Mouse (Mus musculus) forebrain, embryonic 15.5 days (tissue): ENCODE data around the gene Eps15. TPM values are rescaled to one million over a fixed set of nuclear protein-coding genes. Genes with fewer than 3 reads are reported as not detected.

Source experiments
- ATAC-seq: fragments of 200-750 bp; cut with Nextera tagmentation; replicated peaks from 2 replicates; pipeline ENCODE4 v1.8.0; 2017; ENCODE audit warnings: mild to moderate bottlenecking, moderate TSS enrichment, moderate library complexity
- H3K27ac ChIP-seq: fragments of 300-500 bp; sonication (generic); replicated peaks from 2 replicates; pipeline ENCODE4 v1.5.1; 2015; ENCODE audit warnings: mild to moderate bottlenecking, inconsistent platforms
- H3K27me3 ChIP-seq: fragments of 300-500 bp; sonication (generic); 2 replicates; pipeline ENCODE4 v1.6.1; 2015; ENCODE audit warnings: inconsistent platforms
- H3K36me3 ChIP-seq: fragments of 300-500 bp; sonication (generic); 2 replicates; pipeline ENCODE4 v1.6.1; 2015; ENCODE audit warnings: mild to moderate bottlenecking, inconsistent platforms
- H3K4me1 ChIP-seq: fragments of 300-500 bp; sonication (generic); 2 replicates; pipeline ENCODE4 v1.6.1; 2015; ENCODE audit warnings: inconsistent platforms
- H3K4me2 ChIP-seq: fragments of 300-500 bp; sonication (generic); replicated peaks from 2 replicates; pipeline ENCODE4 v1.6.1; 2015; ENCODE audit warnings: mild to moderate bottlenecking, inconsistent platforms
- H3K4me3 ChIP-seq: fragments of 300-500 bp; sonication (generic); 2 replicates; pipeline ENCODE4 v1.5.1; 2015; ENCODE audit warnings: mild to moderate bottlenecking, inconsistent platforms
- H3K9ac ChIP-seq: fragments of 300-500 bp; sonication (generic); replicated peaks from 2 replicates; pipeline ENCODE4 v1.6.1; 2015; ENCODE audit warnings: mild to moderate bottlenecking, inconsistent platforms
- H3K9me3 ChIP-seq: fragments of 300-500 bp; sonication (generic); 2 replicates; pipeline ENCODE4 v1.6.1; 2016; ENCODE audit warnings: inconsistent platforms
- WGBS: fragments of 180-500 bp; shearing (Covaris S2); methylation state at CpG from one replicate; pipeline ENCODE4 v1.1.7; 2015; ENCODE audit warnings: mixed read lengths; 5-methylcytosine and 5-hydroxymethylcytosine counted together
- polyA plus RNA-seq: library from polyadenylated mRNA; unstranded; fragments of >200 nt; fragmentation: Nextera tagmentation; extraction: Ambion mirVana; gene quantifications from 2 replicates; pipeline ENCODE4 v1.2.1, GENCODE M21; 2015

Gene Eps15
- polyA plus RNA-seq, 1 experiment from 2014 or later, result 39.6 TPM

GRCm38 (mm10) chr4:109407176-109407520 lies 127.1 kb downstream of the Eps15 start:
- no peaks in the 10 kb centered on the region for H3K9me3 ChIP-seq
- no peak overlapping the region for H3K27ac ChIP-seq
- ATAC-seq, result peak; percentile 59
- WGBS, result 4% methylated on average over 22 of the region's 24 CpGs
- peak overlapping the region; percentile 68 for H3K9ac ChIP-seq
- no peaks in the 10 kb centered on the region for H3K36me3 ChIP-seq
- peak overlapping the region; percentile 99 for H3K4me2 ChIP-seq
- H3K4me3 ChIP-seq, result peak overlapping the region; percentile 70
- no peaks in the 10 kb centered on the region for H3K27me3 ChIP-seq
- peaks cover 12% of the 10 kb centered on the region for H3K4me1 ChIP-seq

GRCm38 (mm10) chr4:109407701-109408485 lies 127.8 kb downstream of the Eps15 start:
- ATAC-seq, result no peak
- Histone ChIP-seq H3K4me3 (no peak overlapping the region), H3K4me1 (peaks cover 12% of the 10 kb centered on the region), H3K9ac (no peak overlapping the region), H3K27me3 (no peaks in the 10 kb centered on the region), H3K9me3 (no peaks in the 10 kb centered on the region), H3K4me2 (peak overlapping the region; percentile 99; the same call in 1 of the 2 replicates), H3K36me3 (no peaks in the 10 kb centered on the region), H3K27ac (no peak overlapping the region)
- WGBS, result 80% methylated on average over 9 of the region's 9 CpGs

DNA sequence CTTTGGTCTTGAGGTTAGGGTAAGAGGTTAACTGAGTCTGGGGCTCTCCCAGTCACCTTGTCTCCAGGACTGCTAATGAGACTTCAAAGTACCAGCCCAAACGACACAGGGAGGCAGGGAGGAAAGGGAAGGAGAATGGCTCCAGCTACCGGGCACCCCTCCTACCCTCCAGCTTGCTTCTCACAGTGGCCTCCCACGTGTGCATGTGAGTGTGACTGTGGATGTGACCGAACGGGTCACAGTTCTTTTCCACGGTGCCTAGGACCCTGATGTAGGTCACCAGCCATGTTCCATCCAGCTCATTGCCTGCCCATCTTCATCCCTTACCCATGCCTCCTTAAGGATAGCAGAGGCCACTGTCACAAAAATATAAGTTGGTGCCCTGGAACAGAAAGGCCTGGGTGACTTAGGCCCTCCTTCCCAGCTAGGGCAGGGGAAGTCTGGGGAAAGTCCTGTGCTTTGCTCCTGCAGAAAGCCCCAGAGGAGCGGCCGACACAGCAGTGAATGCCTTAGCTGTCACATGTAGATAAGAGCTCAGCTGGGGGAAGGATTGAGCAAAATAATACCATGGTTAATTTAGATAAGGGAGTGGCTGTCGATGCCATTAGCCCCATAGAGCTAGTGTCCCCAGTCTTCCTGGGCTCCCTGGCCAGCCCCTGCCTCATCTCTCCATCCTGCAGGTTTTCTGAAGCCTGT lies 130.8 kb downstream of the Eps15 start:
- Histone ChIP-seq H3K4me1 (peaks cover 10% of the 10 kb centered on the region), H3K36me3 (no peaks in the 10 kb centered on the region), H3K27ac (no peak overlapping the region), H3K9me3 (no peaks in the 10 kb centered on the region), H3K27me3 (no peaks in the 10 kb centered on the region), H3K9ac (no peak overlapping the region), H3K4me3 (no peak overlapping the region), H3K4me2 (no peak overlapping the region)
- 77% methylated on average over 9 of the region's 9 CpGs for WGBS
- ATAC-seq, result no peak

GRCm38 (mm10) chr4:109411377-109411967 lies 131.4 kb downstream of the Eps15 start:
- Histone ChIP-seq H3K9me3 (no peaks in the 10 kb centered on the region), H3K4me3 (no peak overlapping the region), H3K4me1 (peaks cover 4% of the 10 kb centered on the region), H3K36me3 (no peaks in the 10 kb centered on the region), H3K4me2 (no peak overlapping the region), H3K9ac (no peak overlapping the region), H3K27me3 (no peaks in the 10 kb centered on the region), H3K27ac (no peak overlapping the region)
- no peak for ATAC-seq
- 86% methylated on average over 6 of the region's 6 CpGs for WGBS

DNA sequence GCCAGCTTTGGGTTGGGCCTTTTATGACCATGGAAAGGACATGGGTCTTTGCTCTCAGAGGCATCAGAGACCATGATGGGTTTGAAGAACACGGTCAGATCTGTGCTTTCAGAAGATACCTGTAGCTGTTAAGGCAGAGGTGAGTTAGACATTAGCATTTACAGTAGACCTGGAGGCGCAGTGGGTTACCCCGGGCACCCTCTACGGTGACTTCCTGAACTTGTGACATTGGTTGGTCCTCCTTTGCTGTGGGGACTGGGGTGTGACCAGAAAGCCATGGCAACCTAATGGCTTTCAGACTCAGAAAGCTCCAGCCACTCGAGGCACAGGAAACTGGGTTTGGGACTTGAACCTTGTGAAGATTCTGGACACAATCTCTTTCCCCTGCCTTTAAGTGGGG lies 132.2 kb downstream of the Eps15 start:
- no peaks in the 10 kb centered on the region for H3K4me1 ChIP-seq
- H3K36me3 ChIP-seq, result no peaks in the 10 kb centered on the region
- no peak overlapping the region for H3K9ac ChIP-seq
- H3K9me3 ChIP-seq, result no peaks in the 10 kb centered on the region
- ATAC-seq, result no peak
- no peak overlapping the region for H3K4me3 ChIP-seq
- no peak overlapping the region for H3K4me2 ChIP-seq
- 94% methylated on average over 5 of the region's 5 CpGs for WGBS
- H3K27ac ChIP-seq, result no peak overlapping the region
- no peaks in the 10 kb centered on the region for H3K27me3 ChIP-seq

- WGBS, result 93% methylated on average over 1 of the region's 1 CpGs
- no peak for ATAC-seq
- Histone ChIP-seq H3K4me2 (no peak overlapping the region), H3K27me3 (no peaks in the 10 kb centered on the region), H3K9ac (no peak overlapping the region), H3K36me3 (no peaks in the 10 kb centered on the region), H3K9me3 (no peaks in the 10 kb centered on the region), H3K4me3 (no peak overlapping the region), H3K4me1 (no peaks in the 10 kb centered on the region), H3K27ac (no peak overlapping the region)
These were observed 137.9 kb downstream of the Eps15 start for GRCm38 (mm10) chr4:109417998-109418397.

GRCm38 (mm10) chr4:109419017-109419416 lies 138.9 kb downstream of the Eps15 start:
- Histone ChIP-seq H3K9ac (no peak overlapping the region), H3K27ac (no peak overlapping the region), H3K4me2 (no peak overlapping the region), H3K36me3 (no peaks in the 10 kb centered on the region), H3K9me3 (no peaks in the 10 kb centered on the region), H3K27me3 (no peaks in the 10 kb centered on the region), H3K4me1 (no peaks in the 10 kb centered on the region), H3K4me3 (no peak overlapping the region)
- 15% methylated on average over 3 of the region's 3 CpGs for WGBS
- no peak for ATAC-seq

DNA sequence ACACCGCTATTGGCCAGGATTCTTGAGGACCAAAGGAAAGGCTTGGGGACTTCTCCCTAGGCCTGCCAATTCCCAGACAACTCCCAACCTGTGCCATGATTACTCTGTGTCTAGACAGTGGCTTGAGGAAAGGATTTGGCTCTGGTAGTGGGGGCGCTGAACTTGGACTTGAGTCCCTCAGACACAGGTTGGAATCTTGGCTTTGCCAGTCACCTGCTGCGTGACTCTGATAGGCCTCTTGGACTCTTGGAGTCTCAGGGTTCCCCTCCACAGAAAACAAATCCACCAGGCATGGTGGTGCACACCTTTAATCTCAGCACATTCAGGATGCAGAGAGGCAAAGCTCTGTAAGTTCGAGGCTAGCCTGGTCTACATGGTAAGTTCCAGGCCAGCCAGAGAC lies 139.5 kb downstream of the Eps15 start:
- no peak overlapping the region for H3K9ac ChIP-seq
- no peaks in the 10 kb centered on the region for H3K4me1 ChIP-seq
- H3K36me3 ChIP-seq, result no peaks in the 10 kb centered on the region
- no peak overlapping the region for H3K4me2 ChIP-seq
- 95% methylated on average over 4 of the region's 4 CpGs for WGBS
- no peak overlapping the region for H3K27ac ChIP-seq
- no peak for ATAC-seq
- no peaks in the 10 kb centered on the region for H3K27me3 ChIP-seq
- H3K4me3 ChIP-seq, result no peak overlapping the region
- no peaks in the 10 kb centered on the region for H3K9me3 ChIP-seq

GRCm38 (mm10) chr4:109420138-109420795 lies 140.2 kb downstream of the Eps15 start:
- H3K4me1 ChIP-seq, result no peaks in the 10 kb centered on the region
- H3K27me3 ChIP-seq, result no peaks in the 10 kb centered on the region
- H3K9me3 ChIP-seq, result no peaks in the 10 kb centered on the region
- H3K9ac ChIP-seq, result no peak overlapping the region
- H3K4me2 ChIP-seq, result no peak overlapping the region
- ATAC-seq, result no peak
- H3K27ac ChIP-seq, result no peak overlapping the region
- H3K4me3 ChIP-seq, result no peak overlapping the region
- 79% methylated on average over 8 of the region's 8 CpGs for WGBS
- H3K36me3 ChIP-seq, result no peaks in the 10 kb centered on the region

- H3K36me3 ChIP-seq, result no peaks in the 10 kb centered on the region
- no peaks in the 10 kb centered on the region for H3K27me3 ChIP-seq
- WGBS, result 90% methylated on average over 7 of the region's 7 CpGs
- no peak overlapping the region for H3K27ac ChIP-seq
- ATAC-seq, result no peak
- no peak overlapping the region for H3K4me3 ChIP-seq
- no peaks in the 10 kb centered on the region for H3K4me1 ChIP-seq
- no peak overlapping the region for H3K4me2 ChIP-seq
- no peak overlapping the region for H3K9ac ChIP-seq
- H3K9me3 ChIP-seq, result no peaks in the 10 kb centered on the region
These were observed 141.5 kb downstream of the Eps15 start for GRCm38 (mm10) chr4:109421608-109422007.

- Histone ChIP-seq H3K9me3 (no peaks in the 10 kb centered on the region), H3K4me2 (no peak overlapping the region), H3K4me1 (no peaks in the 10 kb centered on the region), H3K27me3 (no peaks in the 10 kb centered on the region), H3K36me3 (no peaks in the 10 kb centered on the region), H3K4me3 (no peak overlapping the region), H3K9ac (no peak overlapping the region), H3K27ac (no peak overlapping the region)
- 86% methylated on average over 6 of the region's 6 CpGs for WGBS
- no peak for ATAC-seq
These were observed 142.4 kb downstream of the Eps15 start for GRCm38 (mm10) chr4:109422436-109422835.

DNA sequence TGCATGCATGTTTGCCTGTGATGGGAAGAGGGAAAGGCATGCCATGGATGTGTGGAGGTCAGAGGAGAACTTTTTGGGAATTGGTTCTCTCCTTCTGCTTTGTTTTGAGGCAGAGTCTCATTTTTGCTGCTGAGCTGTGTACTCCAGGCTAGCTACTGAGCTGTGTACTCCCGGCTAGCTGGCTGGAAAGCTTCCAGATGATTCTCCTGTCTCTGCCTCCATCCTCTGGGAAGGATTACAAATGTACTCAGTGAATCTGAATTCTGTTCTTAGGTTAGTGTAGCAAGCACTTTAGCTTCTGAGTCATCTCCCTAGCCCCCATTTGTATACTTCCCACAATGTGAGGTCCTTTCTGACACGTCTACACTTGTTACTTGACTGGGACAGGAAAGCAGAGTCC lies 143.4 kb downstream of the Eps15 start:
- Histone ChIP-seq H3K4me2 (no peak overlapping the region), H3K36me3 (no peaks in the 10 kb centered on the region), H3K9ac (no peak overlapping the region), H3K4me3 (no peak overlapping the region), H3K4me1 (no peaks in the 10 kb centered on the region), H3K27me3 (no peaks in the 10 kb centered on the region), H3K9me3 (no peaks in the 10 kb centered on the region), H3K27ac (no peak overlapping the region)
- no peak for ATAC-seq
- 65% methylated on average over 2 of the region's 2 CpGs for WGBS
